Mouse (Mus musculus) mature B cell (primary cell): Measurements from ENCODE around the gene Olfr1155.

Experiments
- in situ Hi-C: fragments of 300-500 bp; cut with MboI; formaldehyde crosslinking; loops from 2 replicates; pipeline ENCODE4 v1.14.3; 2019

Olfr1155 gene

DNA sequence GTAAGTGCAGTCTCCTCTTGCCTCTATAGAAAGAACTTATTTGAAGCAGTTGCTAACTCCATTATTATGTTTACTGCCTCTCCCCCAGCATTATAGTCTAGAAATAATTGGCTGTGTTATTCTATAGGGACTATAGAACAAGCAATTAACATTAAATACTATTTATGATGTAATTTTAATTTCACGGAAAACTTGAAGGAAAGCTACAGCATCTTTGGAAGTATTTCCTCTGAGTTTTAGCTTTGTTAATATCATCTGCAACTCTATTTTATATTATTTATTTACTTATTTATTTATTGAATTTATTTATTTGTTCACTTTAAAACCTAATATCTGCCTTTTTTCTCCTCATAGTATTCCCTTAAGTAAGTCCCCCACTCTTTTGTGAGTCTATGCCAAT is at the start of gene Olfr1155:
Gene Olfr1155 (minus strand): TSS at position 101 of the 400 bp plus-strand sequence.
- in situ Hi-C loops: no loop called here

GRCm38 (mm10) chr2:87989813-87990212 is 44.9 kb upstream of the Olfr1155 start, which contains the start of gene Olfr1158:
Gene Olfr1158 (plus strand): TSS chr2:87990113.
- in situ Hi-C loops: no loop called here

DNA sequence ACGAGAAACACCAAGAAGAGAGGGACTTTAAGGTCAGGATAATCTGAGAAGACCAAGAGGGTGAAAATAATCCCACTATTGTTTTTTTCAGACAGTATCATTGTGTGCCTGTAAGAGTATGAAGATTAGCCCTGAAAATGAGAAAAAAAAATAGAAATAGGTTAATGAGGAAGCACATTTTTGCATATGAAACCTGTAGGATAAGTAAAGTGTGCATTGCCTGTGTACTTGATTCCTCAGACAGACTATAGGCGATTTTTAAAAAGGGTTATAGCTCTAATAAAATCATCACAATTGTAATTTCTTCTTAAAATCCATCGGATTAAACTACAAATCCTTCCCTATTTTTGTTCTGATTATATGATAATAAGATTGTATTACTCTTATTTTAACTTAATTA is 29.6 kb upstream of the Olfr1155 start, which contains the start of gene Olfr74:
Gene Olfr74 (minus strand): TSS at position 101 of the 400 bp plus-strand sequence.
- in situ Hi-C loops: no loop called here

DNA sequence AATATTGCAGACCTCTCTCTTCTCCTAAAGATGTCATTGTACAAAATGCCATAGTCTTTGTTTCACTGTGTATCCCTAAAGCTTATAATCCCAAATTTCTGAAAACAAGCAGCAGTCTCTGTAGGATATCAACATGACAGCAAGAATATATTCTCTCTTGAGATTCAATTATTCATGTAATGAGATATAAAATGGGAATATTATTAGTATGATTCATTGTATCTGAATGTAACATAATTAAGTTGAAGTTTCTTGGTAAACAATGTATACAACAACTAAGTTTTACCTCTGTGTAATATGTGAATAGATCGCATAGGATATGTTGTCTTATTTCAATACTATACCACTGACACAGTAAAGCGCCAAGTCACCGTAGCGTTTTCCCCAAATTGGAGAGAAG is 23.3 kb upstream of the Olfr1155 start, which contains the start of gene Olfr1157:
Gene Olfr1157 (minus strand): TSS at position 101 of the 400 bp plus-strand sequence.
- in situ Hi-C loops: no loop called here

DNA sequence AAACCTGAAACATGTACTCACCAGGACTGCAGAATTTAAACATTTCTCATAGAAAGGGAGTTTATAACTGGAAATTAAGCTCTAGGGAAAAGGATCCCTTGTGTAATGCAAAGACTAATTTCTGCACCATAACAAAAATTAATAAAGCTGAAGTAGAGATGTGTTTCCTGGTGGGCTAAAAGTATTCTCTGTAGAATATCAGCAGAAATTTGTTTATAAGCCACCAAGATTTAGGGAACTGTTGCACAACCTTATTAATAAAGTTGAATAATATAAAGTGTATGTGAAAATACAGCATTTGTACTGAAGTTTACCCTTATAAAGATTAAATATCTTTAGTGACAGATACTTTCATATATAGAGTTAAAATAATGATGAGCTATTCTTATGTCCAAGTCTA is 8.1 kb upstream of the Olfr1155 start, which contains the start of gene Olfr1156:
Gene Olfr1156 (minus strand): TSS at position 101 of the 400 bp plus-strand sequence.
- in situ Hi-C loops: no loop called here

DNA sequence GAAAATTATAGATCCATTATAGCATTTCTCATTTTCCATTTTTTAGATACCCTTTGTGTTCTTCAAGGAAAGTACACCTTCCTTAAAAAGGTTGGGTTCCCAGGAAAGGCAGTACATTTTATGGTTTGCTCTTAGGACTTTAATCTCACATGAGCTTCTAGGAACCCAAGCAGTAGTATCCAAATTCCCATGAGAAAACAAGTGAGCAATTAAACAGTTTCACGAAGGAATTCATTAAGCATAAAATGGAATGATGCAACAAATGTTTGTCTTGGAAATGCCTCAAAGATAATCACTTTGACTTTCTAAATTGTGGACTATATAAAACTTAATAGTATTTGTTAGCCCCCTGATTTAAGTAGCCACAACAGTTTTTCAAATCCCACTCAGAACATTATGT is 39.9 kb downstream of the Olfr1155 start, which contains the start of gene Olfr1154:
Gene Olfr1154 (minus strand): TSS at position 101 of the 400 bp plus-strand sequence.
- in situ Hi-C loops: no loop called here

DNA sequence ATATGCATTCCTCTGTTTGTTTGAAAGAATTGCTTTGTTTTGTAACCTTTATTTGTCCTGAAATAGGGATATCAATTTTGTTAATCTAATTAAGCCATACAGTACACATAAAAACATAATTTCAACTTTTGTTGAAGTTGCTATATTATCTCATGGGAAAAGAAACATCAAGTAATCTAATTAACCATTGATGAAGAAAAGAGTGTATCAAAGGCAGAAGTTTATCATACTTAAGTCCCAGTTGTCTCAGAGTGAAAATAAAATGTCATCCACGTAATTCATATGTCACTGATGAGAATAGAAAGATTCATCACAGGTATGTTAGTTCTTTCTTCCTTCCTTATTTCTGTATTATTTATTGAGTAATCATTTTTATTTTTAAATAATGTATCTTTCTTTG is 50.3 kb downstream of the Olfr1155 start, which contains the start of gene Olfr1153:
Gene Olfr1153 (plus strand): TSS at position 301 of the 400 bp plus-strand sequence.
- in situ Hi-C loops: no loop called here
